Comparison of ENCODE assay signal across 7 mouse cellular contexts in the genomic region with DNA sequence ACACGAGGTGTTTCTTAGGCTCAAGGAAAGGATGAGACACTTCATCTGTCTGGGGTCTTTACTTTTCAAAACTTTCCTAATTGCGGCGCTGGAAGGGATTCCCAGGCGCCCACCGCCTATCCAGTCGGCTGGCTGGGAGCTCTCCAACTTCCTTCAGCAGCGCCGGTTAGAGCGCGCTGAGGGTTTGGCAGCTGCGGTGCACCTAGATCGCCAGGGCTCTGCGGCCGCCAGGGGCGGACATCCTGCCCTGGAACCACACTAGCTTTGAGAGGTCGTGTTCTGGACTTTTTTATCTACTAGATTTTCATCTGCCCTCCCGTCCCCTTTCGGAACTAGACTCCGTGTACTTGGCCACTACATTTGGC. TPM values are rescaled to one million over a fixed set of nuclear protein-coding genes. Genes with fewer than 3 reads are reported as not detected.
A peak's percentile ranks its signal among the peaks of the same experiment; 100 is the strongest.
DNase-seq lines count a peak whose midpoint lies in the region; ATAC-seq and TF ChIP-seq lines count a peak whose summit lies in the region.

No protein-coding gene starts in this region.

- H3K9ac ChIP-seq in limb, embryonic 11.5 days (ENCODE audit: low read length) = no peak overlapping the region
- H3K9ac ChIP-seq in midbrain, embryonic 11.5 days (ENCODE audit: low read length) = peak overlapping the region; percentile 81; the same call in 1 of the 2 replicates

- peak overlapping the region; percentile 97 for H3K4me2 ChIP-seq in limb, embryonic 11.5 days (ENCODE audit: low read depth, severe bottlenecking)
- H3K4me2 ChIP-seq in midbrain, embryonic 11.5 days = peak overlapping the region; percentile 77

- WGBS in cerebellum, adult 2 months = 2% methylated on average over 19 of the region's 19 CpGs
- WGBS in hindbrain, embryonic 10.5 days = 2% methylated on average over 19 of the region's 19 CpGs
- under 1% methylated on average over 19 of the region's 19 CpGs for WGBS in limb, embryonic 11.5 days
- WGBS in midbrain, embryonic 11.5 days = 2% methylated on average over 19 of the region's 19 CpGs

- TF ChIP-seq CTCF in cerebellum, adult 2 months (IDR thresholded peaks at IDR 0.05; ENCODE audit: borderline replicate concordance, insufficient read depth, low read depth, low read length) = peak; percentile 56

- no peaks in the 10 kb centered on the region for H3K36me3 ChIP-seq in hindbrain, embryonic 10.5 days
- no peaks in the 10 kb centered on the region for H3K36me3 ChIP-seq in limb, embryonic 11.5 days (ENCODE audit: control insufficient read depth, insufficient read depth, low read length)
- no peaks in the 10 kb centered on the region for H3K36me3 ChIP-seq in midbrain, embryonic 11.5 days (ENCODE audit: control insufficient read depth, insufficient read depth, low read length)
- H3K36me3 ChIP-seq in splenic B cell, adult 2 months (ENCODE audit: control insufficient read depth, insufficient read depth, low read length, poor library complexity, severe bottlenecking) = no peaks in the 10 kb centered on the region

- peak overlapping the region; percentile 78 for H3K4me3 ChIP-seq in cerebellum, adult 2 months (replicated peaks; ENCODE audit: insufficient read depth, low read depth, low read length)
- peak overlapping the region; percentile 80 for H3K4me3 ChIP-seq in hindbrain, embryonic 10.5 days
- peak overlapping the region; percentile 74; the same call in 1 of the 2 replicates for H3K4me3 ChIP-seq in limb, embryonic 11.5 days (ENCODE audit: low read depth, low read length)
- H3K4me3 ChIP-seq in midbrain, embryonic 11.5 days (ENCODE audit: low read depth, low read length) = peak overlapping the region; percentile 79

- peak overlapping the region; percentile 78 for H3K27ac ChIP-seq in cerebellum, adult 2 months (ENCODE audit: insufficient read depth, low read length)
- peak overlapping the region; percentile 95 for H3K27ac ChIP-seq in hindbrain, embryonic 10.5 days
- no peak overlapping the region for H3K27ac ChIP-seq in limb, embryonic 11.5 days (replicated peaks; ENCODE audit: low read depth, low read length)
- no peak overlapping the region for H3K27ac ChIP-seq in midbrain, embryonic 11.5 days (ENCODE audit: low read depth, low read length)

- no peak for ATAC-seq in limb, embryonic 11.5 days (ENCODE audit: insufficient number of reproducible peaks, low FRiP score, low TSS enrichment, low read depth)
- no peak for ATAC-seq in midbrain, embryonic 11.5 days (ENCODE audit: low FRiP score)

- H3K9me3 ChIP-seq in hindbrain, embryonic 10.5 days = no peaks in the 10 kb centered on the region
- no peaks in the 10 kb centered on the region for H3K9me3 ChIP-seq in limb, embryonic 11.5 days (ENCODE audit: control insufficient read depth, low read length)
- no peaks in the 10 kb centered on the region for H3K9me3 ChIP-seq in midbrain, embryonic 11.5 days (ENCODE audit: control insufficient read depth, low read length)

- peaks cover 9% of the 10 kb centered on the region for H3K4me1 ChIP-seq in cerebellum, adult 2 months (ENCODE audit: control insufficient read depth, insufficient read depth, low read length)
- peaks cover 41% of the 10 kb centered on the region for H3K4me1 ChIP-seq in hindbrain, embryonic 10.5 days (replicated peaks)
- peaks cover 8% of the 10 kb centered on the region for H3K4me1 ChIP-seq in limb, embryonic 11.5 days (ENCODE audit: control insufficient read depth, insufficient read depth, low read length)
- no peaks in the 10 kb centered on the region for H3K4me1 ChIP-seq in midbrain, embryonic 11.5 days (ENCODE audit: control insufficient read depth, insufficient read depth, low read length)

- peak; percentile 88 for DNase-seq in ZHBTc4 (ENCODE audit: low read depth, low spot score)
- DNase-seq in cerebellum, adult 2 months = peak; percentile 71 to 73
- DNase-seq in forelimb bud, embryonic 11.5 days (ENCODE audit: low read depth, low spot score) = peak; percentile 73
- DNase-seq in hindbrain, embryonic 10.5 days (ENCODE audit: low spot score) = peak; percentile 74
- DNase-seq in limb, embryonic 11.5 days (ENCODE audit: low spot score) = peak; percentile 80
- peak; percentile 93 for DNase-seq in midbrain, embryonic 11.5 days (ENCODE audit: low spot score, missing footprints)
- DNase-seq in splenic B cell, adult 2 months (ENCODE audit: low read depth, low spot score) = peak; percentile 20

- no peak for TF ChIP-seq POLR2A in cerebellum, adult 2 months (IDR thresholded peaks at IDR 0.05; ENCODE audit: borderline replicate concordance, insufficient read depth, low read length)

- H3K27me3 ChIP-seq in cerebellum, adult 2 months (ENCODE audit: control insufficient read depth, insufficient read depth, low read length) = no peaks in the 10 kb centered on the region
- H3K27me3 ChIP-seq in hindbrain, embryonic 10.5 days (ENCODE audit: insufficient read depth, poor library complexity, severe bottlenecking) = peaks cover 23% of the 10 kb centered on the region
- peaks cover 19% of the 10 kb centered on the region for H3K27me3 ChIP-seq in limb, embryonic 11.5 days (ENCODE audit: control insufficient read depth, insufficient read depth, low read length)
- peaks cover 6% of the 10 kb centered on the region; the same call in 1 of the 2 replicates for H3K27me3 ChIP-seq in midbrain, embryonic 11.5 days (ENCODE audit: control insufficient read depth, insufficient read depth, low read length)
- H3K27me3 ChIP-seq in splenic B cell, adult 2 months (ENCODE audit: control insufficient read depth, insufficient read depth, low read length, poor library complexity, severe bottlenecking) = no peaks in the 10 kb centered on the region

RNA-seq across cellular contexts. Expression of a gene that starts 1.3 kb away (rescaled TPM):
- polyA plus RNA-seq in cerebellum, adult 2 months (2012; rRNA removed) = 27.5 and 31.1 TPM in 2 replicates
- polyA plus RNA-seq in hindbrain, embryonic 10.5 days (2016; fragmentation: Nextera tagmentation; extraction: Ambion mirVana) = 3.9 and 5.7 TPM in 2 replicates
- polyA plus RNA-seq in limb, embryonic 11.5 days (2014; fragmentation: Nextera tagmentation; extraction: Ambion mirVana) = 0.92 and 1.4 TPM in 2 replicates
- 6.7 and 7.1 TPM in 2 replicates for polyA plus RNA-seq in midbrain, embryonic 11.5 days (2014; fragmentation: Nextera tagmentation; extraction: Ambion mirVana)

Comparison
In these comparisons a context has a peak if more than half of its experiments do, and no peak if none do; other contexts are left out.
1. DNase-seq: peak in every context shown above with its lines; median percentile 93 in midbrain, embryonic 11.5 days; 88 in ZHBTc4; 80 in limb, embryonic 11.5 days; 74 in hindbrain, embryonic 10.5 days; 73 in forelimb bud, embryonic 11.5 days; 72 in cerebellum, adult 2 months; 20 in splenic B cell, adult 2 months.
2. H3K27ac ChIP-seq: peak in cerebellum, adult 2 months (single experiment) and hindbrain, embryonic 10.5 days (single experiment); none in limb, embryonic 11.5 days (single experiment) and midbrain, embryonic 11.5 days (single experiment).
3. Peak in every context shown above with its lines, with median percentiles within 50 percentile points of each other: H3K4me3 ChIP-seq.